Mouse (Mus musculus): ENCODE results near the gene Aim2.
"Not testable (repeated sequence)": the region's sequence is repeated elsewhere in the genome, so short reads cannot be mapped to it uniquely, and the experiment has no call there.

Gene Aim2

GRCm38 (mm10) chr1:173456139-173456754, 105.6 kb downstream of the Aim2 start:
- DNase-seq (ENCODE audit: low read depth, low spot score), result peak; percentile 41

GRCm38 (mm10) chr1:173456761-173457160, 106.1 kb downstream of the Aim2 start:
- no peak for DNase-seq (ENCODE audit: low read depth, low spot score)

GRCm38 (mm10) chr1:173480399-173481181, 129.9 kb downstream of the Aim2 start:
- not testable (repeated sequence) for DNase-seq (ENCODE audit: low read depth, low spot score)

GRCm38 (mm10) chr1:173481182-173481574, 130.5 kb downstream of the Aim2 start:
- not testable (repeated sequence) for DNase-seq (ENCODE audit: low read depth, low spot score)

- DNase-seq (ENCODE audit: low read depth, low spot score), result not testable (repeated sequence)
Measured at GRCm38 (mm10) chr1:173490812-173491480, 140.3 kb downstream of the Aim2 start, which contains the start of gene Ifi206. Ifi206 (minus strand) TSS chr1:173491041.

- DNase-seq (ENCODE audit: low read depth, low spot score), result not testable (repeated sequence)
Measured at GRCm38 (mm10) chr1:173491483-173491882, 140.8 kb downstream of the Aim2 start.

- DNase-seq (ENCODE audit: low read depth, low spot score), result not testable (repeated sequence)
Measured at GRCm38 (mm10) chr1:173510595-173510994, 159.9 kb downstream of the Aim2 start.

Data from telencephalon, adult 2 months (tissue).